Mouse (Mus musculus): ENCODE measurements around the gene Zfp473. TPM values are rescaled to one million over a fixed set of nuclear protein-coding genes. Genes with fewer than 3 reads are reported as not detected.

Zfp473 gene
- polyA plus RNA-seq, 1 experiment from 2014 or later, result 1.5 TPM

GRCm38 (mm10) chr7:44685531-44686402, 65.1 kb downstream of the Zfp473 start:
- Histone ChIP-seq H3K9ac (no peak overlapping the region), H3K4me1 (no peaks in the 10 kb centered on the region), H3K36me3 (no peaks in the 10 kb centered on the region), H3K27me3 (replicated peaks) (no peaks in the 10 kb centered on the region), H3K4me3 (no peak overlapping the region), H3K9me3 (0 out of 2 replicates have a peak, but pooled peaks cover 2% of the 10 kb centered on the region), H3K4me2 (replicated peaks) (no peak overlapping the region), H3K27ac (no peak overlapping the region)
- 73% methylated on average over 17 of the region's 17 CpGs for WGBS
- no peak for ATAC-seq (ENCODE audit: low FRiP score, low read depth)

GRCm38 (mm10) chr7:44683656-44684055, 67.2 kb downstream of the Zfp473 start:
- no peak for ATAC-seq (ENCODE audit: low FRiP score, low read depth)
- WGBS, result 72% methylated on average over 8 of the region's 8 CpGs

More at GRCm38 (mm10) chr7:44683656-44684055, 67.2 kb downstream of the Zfp473 start:
- Histone ChIP-seq H3K4me1 (no peaks in the 10 kb centered on the region), H3K9me3 (0 out of 2 replicates have a peak, but pooled peaks cover 4% of the 10 kb centered on the region), H3K27ac (no peak overlapping the region), H3K27me3 (replicated peaks) (no peaks in the 10 kb centered on the region), H3K4me3 (no peak overlapping the region), H3K36me3 (no peaks in the 10 kb centered on the region), H3K4me2 (replicated peaks) (no peak overlapping the region), H3K9ac (no peak overlapping the region)

Other genes with a start within 250 kb of the Zfp473 start
- 0.11 and 0.14 TPM in 2 replicates for gene Mybpc2, start 226.4 kb downstream of the Zfp473 start, polyA plus RNA-seq (2016; fragmentation: Nextera tagmentation; extraction: Ambion mirVana)
- gene Spib, start 219.0 kb downstream of the Zfp473 start, polyA plus RNA-seq (2016; fragmentation: Nextera tagmentation; extraction: Ambion mirVana), result 0.11 TPM in 1 of 2 replicates, not detected in the other
- 65.2 and 66.4 TPM in 2 replicates for gene Pold1, start 202.2 kb downstream of the Zfp473 start, polyA plus RNA-seq (2016; fragmentation: Nextera tagmentation; extraction: Ambion mirVana)
- 69.5 and 71.2 TPM in 2 replicates for gene Nr1h2, start 197.1 kb downstream of the Zfp473 start, polyA plus RNA-seq (2016; fragmentation: Nextera tagmentation; extraction: Ambion mirVana)
- gene Napsa, start 178.7 kb downstream of the Zfp473 start, polyA plus RNA-seq (2016; fragmentation: Nextera tagmentation; extraction: Ambion mirVana), result 0.74 and 1.5 TPM in 2 replicates
- 2.6 and 3.7 TPM in 2 replicates for gene Kcnc3, start 160.4 kb downstream of the Zfp473 start, polyA plus RNA-seq (2016; fragmentation: Nextera tagmentation; extraction: Ambion mirVana)
- 2.5 and 3.4 TPM in 2 replicates for gene Myh14, start 80.2 kb downstream of the Zfp473 start, polyA plus RNA-seq (2016; fragmentation: Nextera tagmentation; extraction: Ambion mirVana)
- gene Izumo2, start 42.3 kb downstream of the Zfp473 start, polyA plus RNA-seq (2016; fragmentation: Nextera tagmentation; extraction: Ambion mirVana), result not detected in 2 replicates
- 35.2 and 37.8 TPM in 2 replicates for gene Vrk3, start 2.6 kb downstream of the Zfp473 start, polyA plus RNA-seq (2016; fragmentation: Nextera tagmentation; extraction: Ambion mirVana)
- gene Nup62, start 65.0 kb upstream of the Zfp473 start, polyA plus RNA-seq (2016; fragmentation: Nextera tagmentation; extraction: Ambion mirVana), result 71.3 and 74.7 TPM in 2 replicates
- gene Il4i1, start 65.3 kb upstream of the Zfp473 start, polyA plus RNA-seq (2016; fragmentation: Nextera tagmentation; extraction: Ambion mirVana), result 1.5 and 1.6 TPM in 2 replicates
- gene Atf5, start 65.6 kb upstream of the Zfp473 start, polyA plus RNA-seq (2016; fragmentation: Nextera tagmentation; extraction: Ambion mirVana), result 4.8 and 5.1 TPM in 2 replicates
- 108 and 116 TPM in 2 replicates for gene Akt1s1, start 97.9 kb upstream of the Zfp473 start, polyA plus RNA-seq (2016; fragmentation: Nextera tagmentation; extraction: Ambion mirVana)
- 95.4 and 101 TPM in 2 replicates for gene Tbc1d17, start 98.0 kb upstream of the Zfp473 start, polyA plus RNA-seq (2016; fragmentation: Nextera tagmentation; extraction: Ambion mirVana)
- 32.3 and 39.3 TPM in 2 replicates for gene Pnkp, start 106.1 kb upstream of the Zfp473 start, polyA plus RNA-seq (2016; fragmentation: Nextera tagmentation; extraction: Ambion mirVana)
- gene Ptov1, start 118.7 kb upstream of the Zfp473 start, polyA plus RNA-seq (2016; fragmentation: Nextera tagmentation; extraction: Ambion mirVana), result 630 and 637 TPM in 2 replicates
- gene Med25, start 141.7 kb upstream of the Zfp473 start, polyA plus RNA-seq (2016; fragmentation: Nextera tagmentation; extraction: Ambion mirVana), result 156 and 158 TPM in 2 replicates
- 17.7 and 19.1 TPM in 2 replicates for gene Fuz, start 145.0 kb upstream of the Zfp473 start, polyA plus RNA-seq (2016; fragmentation: Nextera tagmentation; extraction: Ambion mirVana)
- gene Ap2a1, start 178.4 kb upstream of the Zfp473 start, polyA plus RNA-seq (2016; fragmentation: Nextera tagmentation; extraction: Ambion mirVana), result 97.9 and 100 TPM in 2 replicates
- gene Tsks, start 192.2 kb upstream of the Zfp473 start, polyA plus RNA-seq (2016; fragmentation: Nextera tagmentation; extraction: Ambion mirVana), result 0.14 TPM in 1 of 2 replicates, not detected in the other
- gene Cpt1c, start 223.8 kb upstream of the Zfp473 start, polyA plus RNA-seq (2016; fragmentation: Nextera tagmentation; extraction: Ambion mirVana), result 39.7 and 44.1 TPM in 2 replicates
- 595 and 646 TPM in 2 replicates for gene Prmt1, start 235.5 kb upstream of the Zfp473 start, polyA plus RNA-seq (2016; fragmentation: Nextera tagmentation; extraction: Ambion mirVana)
- 71.0 and 73.4 TPM in 2 replicates for gene Irf3, start 246.6 kb upstream of the Zfp473 start, polyA plus RNA-seq (2016; fragmentation: Nextera tagmentation; extraction: Ambion mirVana)
- gene Bcl2l12, start 247.7 kb upstream of the Zfp473 start, polyA plus RNA-seq (2016; fragmentation: Nextera tagmentation; extraction: Ambion mirVana), result 41.1 and 42.9 TPM in 2 replicates